Mouse (Mus musculus): ENCODE measurements around the gene Uty. TPM values are rescaled to one million over a fixed set of nuclear protein-coding genes. Genes with fewer than 3 reads are reported as not detected.

Gene Uty
- 10 to 100 TPM in 2 of 4 experiments, not detected in 2; 17.7 to 22.4 TPM for total RNA-seq (2022)

- DNase-seq (ENCODE audit: low spot score), result peak; percentile 86
These were observed at the start of gene Uty for GRCm38 (mm10) chrY:1245426-1245863. Gene Uty, minus strand, starts transcription at chrY:1245759.

GRCm38 (mm10) chrY:1293708-1294107, 48.1 kb upstream of the Uty start:
- DNase-seq (ENCODE audit: low spot score), result no peak

- peak; percentile 82 for DNase-seq (ENCODE audit: low spot score)
These were observed 40.7 kb upstream of the Uty start, which contains the start of gene Ddx3y for GRCm38 (mm10) chrY:1286171-1286795. Gene Ddx3y, minus strand, starts transcription at chrY:1286629.

- DNase-seq (ENCODE audit: low spot score), result peak; percentile 24
These were observed 40.2 kb upstream of the Uty start for GRCm38 (mm10) chrY:1285735-1286134.

- no peak for DNase-seq (ENCODE audit: low spot score)
These were observed 558 bp upstream of the Uty start for GRCm38 (mm10) chrY:1246117-1246516.

GRCm38 (mm10) chrY:1244940-1245339, 619 bp downstream of the Uty start:
- DNase-seq (ENCODE audit: low spot score), result peak; percentile 0

- no peak for DNase-seq (ENCODE audit: low spot score)
These were observed 1.1 kb downstream of the Uty start for GRCm38 (mm10) chrY:1244421-1244820.

GRCm38 (mm10) chrY:1220001-1220400, 25.6 kb downstream of the Uty start:
- no peak for DNase-seq (ENCODE audit: low spot score)

- DNase-seq (ENCODE audit: low spot score), result no peak
These were observed 67.1 kb downstream of the Uty start for GRCm38 (mm10) chrY:1178476-1178875.

- DNase-seq (ENCODE audit: low spot score), result no peak
These were observed 82.5 kb downstream of the Uty start for GRCm38 (mm10) chrY:1163054-1163453.

GRCm38 (mm10) chrY:1116153-1116552, 129.4 kb downstream of the Uty start:
- DNase-seq (ENCODE audit: low spot score), result no peak

- no peak for DNase-seq (ENCODE audit: low spot score)
These were observed 131.5 kb downstream of the Uty start for GRCm38 (mm10) chrY:1114016-1114415.

Other genes starting within 250 kb of the Uty start
- 10 to 100 TPM in 2 of 4 experiments, not detected in 2; 50.1 to 62.5 TPM for gene Eif2s3y, start 235.2 kb downstream of the Uty start, total RNA-seq (2022)
- 10 to 100 TPM in 2 of 4 experiments, under 1 TPM in 2; 0.12 to 69.5 (median 30.5) TPM for gene Ddx3y, start 40.9 kb upstream of the Uty start, total RNA-seq (2022)
- not detected for gene Usp9y, start 214.0 kb upstream of the Uty start, total RNA-seq (2022)

Data from heart, adult 8-10 months (tissue).